Mouse (Mus musculus) embryo, embryonic 10 days (tissue): Measurements from ENCODE around the gene 1700049E17Rik1.
"Not testable (repeated sequence)": the region's sequence is repeated elsewhere in the genome, so short reads cannot be mapped to it uniquely, and the experiment has no call there.

Experiments
- DNase-seq: peaks from one replicate; pipeline ENCODE4 v3.0.0-alpha.2; 2015; ENCODE audit warnings: low spot score

Gene 1700049E17Rik1

DNA sequence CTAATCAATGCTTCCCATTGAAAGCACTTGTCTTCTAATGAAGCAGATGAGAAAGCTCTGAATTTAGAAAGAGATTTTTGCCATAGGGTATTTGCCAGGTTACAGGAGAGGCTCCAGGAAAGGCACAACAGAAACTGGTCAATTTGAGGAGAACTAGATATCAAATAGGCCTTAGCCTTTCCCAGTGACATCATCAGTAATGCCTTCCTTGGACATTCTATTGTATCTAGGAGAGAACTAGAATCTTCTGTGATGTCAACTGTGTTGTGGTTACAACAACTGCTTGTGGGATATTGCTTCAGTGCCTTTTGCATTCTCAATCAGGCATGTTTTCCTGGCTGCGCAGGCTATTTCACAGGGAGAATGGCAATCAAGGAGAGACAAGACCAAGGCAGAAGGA, at the start of gene 1700049E17Rik1:
Gene 1700049E17Rik1, plus strand, starts transcription at position 301 of the 400 bp plus-strand sequence.
- not testable (repeated sequence) for DNase-seq

DNA sequence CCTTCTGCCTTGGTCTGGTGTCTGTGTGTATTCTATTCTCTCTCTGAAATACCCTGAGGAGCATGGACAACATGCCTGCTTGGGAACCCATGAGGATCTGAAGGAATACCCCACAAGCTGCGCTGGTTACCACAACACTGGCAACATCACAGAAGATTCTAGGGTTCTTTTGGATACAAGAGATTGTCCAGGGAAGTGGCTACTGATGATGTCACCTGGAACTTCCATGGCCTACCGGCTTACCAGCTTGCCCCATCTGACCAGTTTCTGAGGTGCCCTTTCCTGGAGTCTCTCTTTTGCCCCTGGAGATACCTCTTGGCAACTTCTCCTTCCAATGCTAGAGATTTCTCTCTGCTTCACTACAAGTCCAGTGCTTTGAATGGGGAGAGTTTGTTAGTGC, 17.6 kb upstream of the 1700049E17Rik1 start, which contains the start of gene Gm7980:
Gene Gm7980, minus strand, starts transcription at position 101 of the 400 bp plus-strand sequence.
- DNase-seq: not testable (repeated sequence)

DNA sequence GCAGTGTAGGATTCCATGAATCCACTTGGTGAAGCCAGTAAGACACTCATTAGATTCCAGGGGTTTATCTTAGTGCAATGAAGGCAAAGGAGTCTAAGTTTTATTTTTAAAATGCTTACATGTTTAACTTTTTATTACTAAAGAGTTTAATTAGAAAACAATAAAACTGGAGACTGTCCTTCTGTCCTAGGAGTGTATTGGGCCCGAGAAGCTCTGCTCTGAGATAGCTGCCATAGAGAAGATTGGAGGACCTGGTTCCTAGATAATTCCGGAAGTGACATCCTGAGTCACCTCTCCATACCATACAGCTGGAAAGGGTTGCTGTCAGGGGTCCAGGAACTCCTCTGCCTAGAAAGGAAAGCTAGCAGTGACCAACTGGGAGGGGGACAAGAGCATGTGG, 18.9 kb downstream of the 1700049E17Rik1 start, which contains the start of gene 1700024B05Rik:
Gene 1700024B05Rik, plus strand, starts transcription at position 301 of the 400 bp plus-strand sequence.
- not testable (repeated sequence) for DNase-seq

DNA sequence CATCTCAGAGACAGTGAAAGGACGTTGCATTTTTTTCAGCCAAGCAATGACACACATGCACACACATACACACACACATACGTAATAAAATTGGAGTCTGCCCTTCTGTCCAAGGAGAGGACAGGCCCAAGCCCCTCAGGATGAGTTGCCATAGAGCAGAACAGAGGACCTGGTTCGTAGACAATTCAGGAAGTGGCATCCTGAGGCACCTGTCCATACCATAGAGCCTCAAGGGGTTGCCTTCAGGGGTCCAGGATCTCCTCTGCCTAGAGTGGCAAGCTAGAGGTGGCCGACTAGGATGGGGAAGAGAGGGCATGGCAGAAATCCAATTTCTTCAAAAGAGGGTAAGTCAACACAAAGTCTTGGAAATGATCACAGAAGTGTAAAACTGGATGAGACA, 39.3 kb downstream of the 1700049E17Rik1 start:
- not testable (repeated sequence) for DNase-seq

DNA sequence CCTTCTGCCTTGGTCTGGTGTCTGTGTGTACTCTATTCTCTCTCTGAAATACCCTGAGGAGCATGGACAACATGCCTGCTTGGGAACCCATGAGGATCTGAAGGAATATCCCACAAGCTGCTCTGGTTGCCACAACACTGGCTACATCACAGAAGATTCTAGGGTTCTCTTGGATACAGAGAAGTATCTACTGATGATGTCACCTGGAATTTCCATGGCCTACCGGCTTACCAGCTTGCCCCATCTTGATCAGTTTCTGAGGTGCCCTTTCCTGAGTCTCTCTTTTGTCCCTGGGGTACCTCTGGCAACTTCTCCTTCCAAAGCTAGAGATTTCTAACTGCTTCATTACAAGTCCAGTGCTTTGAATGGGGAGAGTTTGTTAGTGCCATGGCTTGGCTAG, 43.1 kb downstream of the 1700049E17Rik1 start, which contains the start of gene Gm6401:
Gene Gm6401, minus strand, starts transcription at position 101 of the 400 bp plus-strand sequence.
- not testable (repeated sequence) for DNase-seq

DNA sequence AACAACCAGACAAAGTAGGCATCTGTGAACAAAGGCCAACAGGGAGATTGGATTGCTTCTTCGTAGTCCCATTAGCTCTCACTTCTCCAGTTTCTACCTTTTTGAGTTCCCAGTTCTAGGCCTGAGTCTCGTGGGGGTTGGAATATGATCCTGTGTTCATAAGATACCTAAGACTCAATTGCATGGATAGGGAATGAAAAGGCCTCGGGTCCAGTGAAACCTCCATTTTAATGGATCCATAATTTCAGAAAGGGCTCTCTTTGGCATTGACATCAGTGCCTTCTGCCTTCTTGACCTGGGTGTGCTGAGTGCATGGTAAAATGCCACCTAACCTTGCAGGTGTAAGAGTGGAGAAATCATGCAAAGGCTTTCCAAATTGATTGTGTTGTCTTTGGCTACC, 43.8 kb downstream of the 1700049E17Rik1 start:
- not testable (repeated sequence) for DNase-seq
